ENCODE assay signal across 12 mouse cellular contexts in genomic region chr6:72947960-72948359, GRCm38 (mm10). TPM values are rescaled to one million over a fixed set of nuclear protein-coding genes. Genes with fewer than 3 reads are reported as not detected.
DNase-seq lines count a peak whose midpoint lies in the region; ATAC-seq and TF ChIP-seq lines count a peak whose summit lies in the region.
"Had no signal": no experiment of that assay in that cellular context is flagged by ENCODE, and none has a peak within 500 bp of the region (broad histone marks: within the 10 kb centered on the region; RNA-seq: fewer than 3 reads in every experiment).

No protein-coding gene starts in this region.

- no peak overlapping the region for H3K9ac ChIP-seq in heart, adult 2 months (ENCODE audit: low read depth, low read length)
- no peak overlapping the region for H3K9ac ChIP-seq in heart, embryonic 11.5 days (ENCODE audit: low read depth, low read length)
- no peak overlapping the region for H3K9ac ChIP-seq in lung, postnatal 0 days (replicated peaks; ENCODE audit: low read depth)
- H3K9ac ChIP-seq: forebrain, embryonic 13.5 days; limb, embryonic 12.5 days; liver, embryonic 15.5 days had no signal

- peak in 1 of 2 experiments; percentile 30 for DNase-seq in heart, adult 2 months
- DNase-seq in layer of hippocampus, adult 2 months (ENCODE audit: low spot score in 2 of 2): no peak
- DNase-seq in layer of hippocampus, postnatal 10 days (ENCODE audit: low spot score in 2 of 2): no peak
- DNase-seq in kidney, postnatal 14 days: peak; percentile 57
- DNase-seq in lung, postnatal 0 days (ENCODE audit: low spot score): no peak
- no peak for DNase-seq in urinary bladder, postnatal 25 days (ENCODE audit: low spot score)
- DNase-seq: thymus, adult 2 months had no signal

- 0 out of 2 replicates have a peak, but pooled peaks have one; percentile 25 for TF ChIP-seq EP300 in heart, adult 2 months (IDR thresholded peaks at IDR 0.05; ENCODE audit: insufficient read depth, low read depth, low read length)
- TF ChIP-seq EP300 in lung, postnatal 0 days (IDR thresholded peaks at IDR 0.05): no peak

- no peak for ATAC-seq in heart, embryonic 11.5 days (replicated peaks; ENCODE audit: insufficient number of reproducible peaks, low FRiP score, low TSS enrichment)
- ATAC-seq in lung, postnatal 0 days: no peak
- ATAC-seq: forebrain, embryonic 13.5 days had no signal

- peaks cover 2% of the 10 kb centered on the region for H3K4me1 ChIP-seq in heart, adult 2 months (ENCODE audit: control insufficient read depth, insufficient read depth, low read length)
- H3K4me1 ChIP-seq in heart, embryonic 11.5 days (ENCODE audit: control insufficient read depth, insufficient read depth, low read length): no peaks in the 10 kb centered on the region
- H3K4me1 ChIP-seq in lung, postnatal 0 days (ENCODE audit: insufficient read depth, low read depth, low read length): no peaks in the 10 kb centered on the region
- H3K4me1 ChIP-seq: forebrain, embryonic 13.5 days had no signal

- H3K79me2 ChIP-seq in heart, adult 2 months (replicated peaks; ENCODE audit: control insufficient read depth, insufficient read depth, low read length): no peaks in the 10 kb centered on the region

- H3K9me3 ChIP-seq in heart, embryonic 11.5 days (replicated peaks; ENCODE audit: control insufficient read depth, low read length): peaks cover 3% of the 10 kb centered on the region; the same call in 1 of the 2 replicates
- H3K9me3 ChIP-seq in lung, postnatal 0 days (ENCODE audit: low read length): no peaks in the 10 kb centered on the region
- H3K9me3 ChIP-seq: liver, embryonic 15.5 days had no signal

- 39% methylated on average over 6 of the region's 6 CpGs for WGBS in heart, adult 2 months
- WGBS in heart, embryonic 11.5 days (ENCODE audit: insufficient replicate concordance): 52% methylated on average over 6 of the region's 6 CpGs
- WGBS in lung, postnatal 0 days: 53% methylated on average over 6 of the region's 6 CpGs

- no peak overlapping the region for H3K4me2 ChIP-seq in heart, embryonic 11.5 days
- no peak overlapping the region for H3K4me2 ChIP-seq in lung, postnatal 0 days (replicated peaks; ENCODE audit: low read depth, low read length)
- H3K4me2 ChIP-seq: forebrain, embryonic 13.5 days; limb, embryonic 12.5 days; liver, embryonic 15.5 days had no signal

- intact Hi-C loops in heart, adult 2 months (cut with DNase I): no loop called here

- H3K27me3 ChIP-seq in heart, adult 2 months (ENCODE audit: control insufficient read depth, insufficient read depth, low read length): no peaks in the 10 kb centered on the region
- H3K27me3 ChIP-seq in heart, embryonic 11.5 days (ENCODE audit: control insufficient read depth, insufficient read depth, low read length): no peaks in the 10 kb centered on the region
- H3K27me3 ChIP-seq in lung, postnatal 0 days (replicated peaks; ENCODE audit: insufficient read depth, low read length): no peaks in the 10 kb centered on the region
- H3K27me3 ChIP-seq: CH12.LX; forebrain, embryonic 13.5 days; limb, embryonic 12.5 days; liver, embryonic 15.5 days had no signal

- no peak overlapping the region for H3K4me3 ChIP-seq in heart, adult 2 months
- H3K4me3 ChIP-seq in heart, embryonic 11.5 days (ENCODE audit: low read depth, low read length): no peak overlapping the region
- no peak overlapping the region for H3K4me3 ChIP-seq in layer of hippocampus, adult 2 months
- H3K4me3 ChIP-seq in lung, postnatal 0 days (ENCODE audit: low read depth, low read length): no peak overlapping the region
- H3K4me3 ChIP-seq: forebrain, embryonic 13.5 days; limb, embryonic 12.5 days; liver, embryonic 15.5 days had no signal

- no peak overlapping the region for H3K27ac ChIP-seq in heart, adult 2 months
- H3K27ac ChIP-seq in heart, embryonic 11.5 days (ENCODE audit: low read depth, low read length): no peak overlapping the region
- H3K27ac ChIP-seq in layer of hippocampus, adult 2 months: no peak overlapping the region
- no peak overlapping the region for H3K27ac ChIP-seq in lung, postnatal 0 days (ENCODE audit: low read length)
- H3K27ac ChIP-seq: forebrain, embryonic 13.5 days; limb, embryonic 12.5 days; liver, embryonic 15.5 days had no signal

- no peaks in the 10 kb centered on the region for H3K36me3 ChIP-seq in heart, adult 2 months (ENCODE audit: control insufficient read depth, insufficient read depth, low read length)
- H3K36me3 ChIP-seq in heart, embryonic 11.5 days (ENCODE audit: control insufficient read depth, insufficient read depth, low read length): no peaks in the 10 kb centered on the region
- no peaks in the 10 kb centered on the region for H3K36me3 ChIP-seq in lung, postnatal 0 days (ENCODE audit: insufficient read depth, low read length)
- H3K36me3 ChIP-seq: limb, embryonic 12.5 days; liver, embryonic 15.5 days had no signal

- no peak for TF ChIP-seq POLR2A in heart, adult 2 months (IDR thresholded peaks at IDR 0.05; ENCODE audit: insufficient read depth, low read depth, low read length)

- peak; percentile 48 for TF ChIP-seq CTCF in heart, adult 2 months (IDR thresholded peaks at IDR 0.05)
- TF ChIP-seq CTCF in layer of hippocampus, adult 2 months (conservative IDR thresholded peaks at IDR 0.05): peak; percentile 23
- peak; percentile 36 for TF ChIP-seq CTCF in lung, postnatal 0 days (IDR thresholded peaks at IDR 0.05)

RNA-seq across cellular contexts. Expression of gene Tmsb10, which starts 10.6 kb away (rescaled TPM):
- total RNA-seq in heart, adult 2 months (2021): 10 to 100 TPM; 73.8 to 96.5 TPM
- polyA plus RNA-seq in heart, adult 2 months (2012; rRNA removed): 29.8 and 36.4 TPM in 2 replicates
- polyA plus RNA-seq in heart, embryonic 11.5 days (2014; fragmentation: Nextera tagmentation; extraction: Ambion mirVana): 1,975 and 2,031 TPM in 2 replicates
- 100 to 1,000 TPM; 318 to 329 TPM for total RNA-seq in layer of hippocampus, adult 2 months (2021)
- 1,000 to 10,000 TPM; 1,683 to 1,895 TPM for total RNA-seq in layer of hippocampus, postnatal 10 days (2021)
- 2,084 and 2,244 TPM in 2 replicates for polyA plus RNA-seq in lung, postnatal 0 days (2015; fragmentation: Nextera tagmentation; extraction: Ambion mirVana)

RNA-seq across cellular contexts. Expression of gene Kcmf1, which starts 48.2 kb away (rescaled TPM):
- 100 to 1,000 TPM in 1 of 2 experiments, 10 to 100 TPM in 1; 95.7 to 107 TPM for total RNA-seq in heart, adult 2 months (2021)
- 114 and 185 TPM in 2 replicates for polyA plus RNA-seq in heart, adult 2 months (2012; rRNA removed)
- polyA plus RNA-seq in heart, embryonic 11.5 days (2014; fragmentation: Nextera tagmentation; extraction: Ambion mirVana): 44.7 and 46.1 TPM in 2 replicates
- total RNA-seq in layer of hippocampus, adult 2 months (2021): 10 to 100 TPM; 57.8 to 64.1 TPM
- 10 to 100 TPM; 63.3 to 65.6 TPM for total RNA-seq in layer of hippocampus, postnatal 10 days (2021)
- 43.0 and 47.6 TPM in 2 replicates for polyA plus RNA-seq in lung, postnatal 0 days (2015; fragmentation: Nextera tagmentation; extraction: Ambion mirVana)

Comparison
In these comparisons a context has a peak if more than half of its experiments do, and no peak if none do; other contexts are left out.
1. RNA of gene Tmsb10, which starts 10.6 kb away (total RNA-seq): 1,683 to 1,895 TPM in layer of hippocampus, postnatal 10 days; 318 to 329 TPM in layer of hippocampus, adult 2 months and 73.8 to 96.5 TPM in heart, adult 2 months; every median in the first group is over 4 times any median in the second.
2. Peak in every context shown above with its lines, with median percentiles within 50 percentile points of each other: CTCF ChIP-seq.